In genomic region chr3:34509160-34509559, GRCm38 (mm10) we compare ENCODE assay signal across 21 mouse cellular contexts.
DNase-seq lines count a peak whose midpoint lies in the region; ATAC-seq and TF ChIP-seq lines count a peak whose summit lies in the region.
"Had no signal": no experiment of that assay in that cellular context is flagged by ENCODE, and none has a peak within 500 bp of the region (broad histone marks: within the 10 kb centered on the region; RNA-seq: fewer than 3 reads in every experiment).

No protein-coding gene starts in this region.

- 27% methylated on average over 5 of the region's 5 CpGs for WGBS in forebrain, embryonic 13.5 days
- WGBS in forebrain, embryonic 15.5 days: 15% methylated on average over 5 of the region's 5 CpGs
- 18% methylated on average over 5 of the region's 5 CpGs for WGBS in forebrain, postnatal 0 days

- no peak overlapping the region for H3K9ac ChIP-seq in forebrain, embryonic 13.5 days
- no peak overlapping the region for H3K9ac ChIP-seq in forebrain, embryonic 15.5 days (replicated peaks)
- H3K9ac ChIP-seq in forebrain, postnatal 0 days: no peak overlapping the region
- H3K9ac ChIP-seq: embryonic facial prominence, embryonic 15.5 days; neural tube, embryonic 12.5 days had no signal

- H3K27me3 ChIP-seq in forebrain, embryonic 13.5 days: peaks cover 14% of the 10 kb centered on the region
- no peaks in the 10 kb centered on the region for H3K27me3 ChIP-seq in forebrain, embryonic 15.5 days
- no peaks in the 10 kb centered on the region for H3K27me3 ChIP-seq in forebrain, postnatal 0 days (ENCODE audit: insufficient read depth, low read length)
- H3K27me3 ChIP-seq: embryonic facial prominence, embryonic 15.5 days; neural tube, embryonic 12.5 days had no signal

- peak; percentile 43 for TF ChIP-seq CTCF in forebrain, postnatal 0 days (IDR thresholded peaks at IDR 0.05; ENCODE audit: low read depth)

- peaks cover 35% of the 10 kb centered on the region for H3K4me1 ChIP-seq in forebrain, embryonic 13.5 days
- peaks cover 24% of the 10 kb centered on the region for H3K4me1 ChIP-seq in forebrain, embryonic 15.5 days
- no peaks in the 10 kb centered on the region for H3K4me1 ChIP-seq in forebrain, postnatal 0 days (ENCODE audit: insufficient read depth)
- H3K4me1 ChIP-seq: embryonic facial prominence, embryonic 15.5 days; neural tube, embryonic 12.5 days had no signal

- H3K9me3 ChIP-seq in forebrain, embryonic 13.5 days (replicated peaks): no peaks in the 10 kb centered on the region; the same call in 1 of the 2 replicates
- H3K9me3 ChIP-seq in forebrain, embryonic 15.5 days: no peaks in the 10 kb centered on the region
- H3K9me3 ChIP-seq in forebrain, postnatal 0 days (ENCODE audit: low read length): no peaks in the 10 kb centered on the region
- H3K9me3 ChIP-seq: embryonic facial prominence, embryonic 15.5 days; heart, embryonic 10.5 days had no signal

- H3K4me2 ChIP-seq in forebrain, embryonic 13.5 days: no peak overlapping the region
- H3K4me2 ChIP-seq in forebrain, embryonic 15.5 days (replicated peaks): no peak overlapping the region
- no peak overlapping the region for H3K4me2 ChIP-seq in forebrain, postnatal 0 days (ENCODE audit: low read depth)
- H3K4me2 ChIP-seq: embryonic facial prominence, embryonic 15.5 days; neural tube, embryonic 12.5 days had no signal

- H3K36me3 ChIP-seq in forebrain, embryonic 13.5 days (ENCODE audit: poor library complexity, severe bottlenecking): no peaks in the 10 kb centered on the region
- no peaks in the 10 kb centered on the region for H3K36me3 ChIP-seq in forebrain, embryonic 15.5 days
- H3K36me3 ChIP-seq in forebrain, postnatal 0 days (ENCODE audit: insufficient read depth): no peaks in the 10 kb centered on the region
- H3K36me3 ChIP-seq: embryonic facial prominence, embryonic 15.5 days; heart, embryonic 10.5 days; neural tube, embryonic 12.5 days had no signal

- peak; percentile 29; the same call in 1 of the 2 replicates for ATAC-seq in forebrain, embryonic 13.5 days
- ATAC-seq in forebrain, embryonic 15.5 days (replicated peaks): no peak
- ATAC-seq in forebrain, postnatal 0 days: peak; percentile 75
- ATAC-seq: inflammation-experienced regulatory T-cells, adult 6 months had no signal

- no peak overlapping the region for H3K4me3 ChIP-seq in forebrain, embryonic 13.5 days
- no peak overlapping the region for H3K4me3 ChIP-seq in forebrain, embryonic 15.5 days
- no peak overlapping the region for H3K4me3 ChIP-seq in forebrain, postnatal 0 days (ENCODE audit: low read depth, low read length)
- H3K4me3 ChIP-seq: embryonic facial prominence, embryonic 15.5 days; heart, embryonic 10.5 days; neural tube, embryonic 12.5 days had no signal

- peak; percentile 7 for DNase-seq in kidney, postnatal 14 days
- DNase-seq in kidney, postnatal 4 days: no peak
- DNase-seq in ES-CJ7 (ENCODE audit: low read depth, low spot score): peak; percentile 12
- peak; percentile 38 for DNase-seq in forebrain, postnatal 0 days
- DNase-seq in lung, postnatal 25 days (ENCODE audit: low spot score): no peak
- no peak for DNase-seq in left cerebral cortex, adult 9 months (ENCODE audit: low spot score in 2 of 2)
- DNase-seq: adrenal gland, postnatal 25 days; B cell, adult 2 months; cerebellum, adult 11 months; gastrocnemius, postnatal 10 days; heart, postnatal 14 days; kidney, postnatal 10 days; lung, adult 18-20 months; lung, postnatal 4 days; right cerebral cortex, postnatal 4 days had no signal

- no peak overlapping the region for H3K27ac ChIP-seq in forebrain, embryonic 13.5 days
- H3K27ac ChIP-seq in forebrain, embryonic 15.5 days (replicated peaks): no peak overlapping the region
- no peak overlapping the region for H3K27ac ChIP-seq in forebrain, postnatal 0 days (ENCODE audit: low read depth, low read length)
- H3K27ac ChIP-seq: embryonic facial prominence, embryonic 15.5 days; heart, embryonic 10.5 days; neural tube, embryonic 12.5 days had no signal

Comparison
In these comparisons a context has a peak if more than half of its experiments do, and no peak if none do; other contexts are left out.
1. DNase-seq: peak in kidney, postnatal 14 days (single experiment), ES-CJ7 (single experiment) and forebrain, postnatal 0 days (single experiment); none in kidney, postnatal 4 days (0 of 2), lung, postnatal 25 days (single experiment) and left cerebral cortex, adult 9 months (0 of 2).